Mouse (Mus musculus): Measurements from ENCODE around the gene Gpr107. TPM values are rescaled to one million over a fixed set of nuclear protein-coding genes. Genes with fewer than 3 reads are reported as not detected.
"Not testable (repeated sequence)": the region's sequence is repeated elsewhere in the genome, so short reads cannot be mapped to it uniquely, and the experiment has no call there.

Gpr107 gene
- polyA plus RNA-seq, 1 experiment from 2014 or later = 28.4 TPM

- WGBS = 90% methylated on average over 10 of the region's 10 CpGs
- no peak overlapping the region for H3K9ac ChIP-seq (ENCODE audit: low read length)
These were observed 8.2 kb downstream of the Gpr107 start for GRCm38 (mm10) chr2:31160147-31160920.

DNA sequence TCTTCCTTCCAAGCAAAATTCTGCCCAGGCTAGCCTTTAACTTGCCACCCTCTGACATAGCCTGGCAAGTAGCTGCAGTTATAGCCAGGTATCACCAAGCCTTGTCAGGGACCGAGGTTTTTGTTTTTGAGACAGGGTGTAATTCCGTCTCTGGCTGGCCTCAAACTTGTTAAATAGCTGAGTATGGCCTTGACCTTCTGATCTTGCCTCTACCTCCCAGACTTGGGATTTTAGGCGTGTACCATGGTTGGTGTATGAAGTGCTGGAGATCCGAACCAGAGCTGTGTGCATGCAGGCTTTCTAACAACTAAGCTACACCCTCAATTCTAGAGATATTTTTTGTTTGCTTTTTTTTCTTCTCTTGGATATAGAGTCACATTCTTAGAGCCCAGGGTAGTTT lies 9.5 kb downstream of the Gpr107 start:
- DNase-seq (ENCODE audit: low spot score) = no peak
- peaks cover 5% of the 10 kb centered on the region; the same call in 1 of the 2 replicates for H3K4me1 ChIP-seq (ENCODE audit: control insufficient read depth, insufficient read depth, low read length)
- no peaks in the 10 kb centered on the region for H3K27me3 ChIP-seq (ENCODE audit: control insufficient read depth, insufficient read depth, low read length)
- WGBS = 86% methylated on average over 4 of the region's 4 CpGs
- no peak overlapping the region for H3K4me2 ChIP-seq (ENCODE audit: low read depth)
- H3K9ac ChIP-seq (ENCODE audit: low read length) = no peak overlapping the region
- peaks cover 1% of the 10 kb centered on the region for H3K36me3 ChIP-seq (ENCODE audit: control insufficient read depth, insufficient read depth, low read length)
- H3K4me3 ChIP-seq (ENCODE audit: low read depth, low read length) = no peak overlapping the region
- ATAC-seq (ENCODE audit: insufficient read depth, low FRiP score, low TSS enrichment) = no peak
- no peak overlapping the region for H3K27ac ChIP-seq (ENCODE audit: low read depth, low read length)
- no peaks in the 10 kb centered on the region for H3K9me3 ChIP-seq (ENCODE audit: control insufficient read depth, low read length)

More at GRCm38 (mm10) chr2:31160147-31160920, 8.2 kb downstream of the Gpr107 start:
- Histone ChIP-seq H3K27ac (ENCODE audit: low read depth, low read length) (no peak overlapping the region), H3K36me3 (ENCODE audit: control insufficient read depth, insufficient read depth, low read length) (no peaks in the 10 kb centered on the region; the same call in 1 of the 2 replicates), H3K4me3 (ENCODE audit: low read depth, low read length) (no peak overlapping the region), H3K9me3 (ENCODE audit: control insufficient read depth, low read length) (no peaks in the 10 kb centered on the region), H3K27me3 (ENCODE audit: control insufficient read depth, insufficient read depth, low read length) (no peaks in the 10 kb centered on the region), H3K4me2 (ENCODE audit: low read depth) (no peak overlapping the region), H3K4me1 (ENCODE audit: control insufficient read depth, insufficient read depth, low read length) (peaks cover 2% of the 10 kb centered on the region; the same call in 1 of the 2 replicates)
- ATAC-seq (ENCODE audit: insufficient read depth, low FRiP score, low TSS enrichment) = no peak
- DNase-seq (ENCODE audit: low spot score) = no peak

DNA sequence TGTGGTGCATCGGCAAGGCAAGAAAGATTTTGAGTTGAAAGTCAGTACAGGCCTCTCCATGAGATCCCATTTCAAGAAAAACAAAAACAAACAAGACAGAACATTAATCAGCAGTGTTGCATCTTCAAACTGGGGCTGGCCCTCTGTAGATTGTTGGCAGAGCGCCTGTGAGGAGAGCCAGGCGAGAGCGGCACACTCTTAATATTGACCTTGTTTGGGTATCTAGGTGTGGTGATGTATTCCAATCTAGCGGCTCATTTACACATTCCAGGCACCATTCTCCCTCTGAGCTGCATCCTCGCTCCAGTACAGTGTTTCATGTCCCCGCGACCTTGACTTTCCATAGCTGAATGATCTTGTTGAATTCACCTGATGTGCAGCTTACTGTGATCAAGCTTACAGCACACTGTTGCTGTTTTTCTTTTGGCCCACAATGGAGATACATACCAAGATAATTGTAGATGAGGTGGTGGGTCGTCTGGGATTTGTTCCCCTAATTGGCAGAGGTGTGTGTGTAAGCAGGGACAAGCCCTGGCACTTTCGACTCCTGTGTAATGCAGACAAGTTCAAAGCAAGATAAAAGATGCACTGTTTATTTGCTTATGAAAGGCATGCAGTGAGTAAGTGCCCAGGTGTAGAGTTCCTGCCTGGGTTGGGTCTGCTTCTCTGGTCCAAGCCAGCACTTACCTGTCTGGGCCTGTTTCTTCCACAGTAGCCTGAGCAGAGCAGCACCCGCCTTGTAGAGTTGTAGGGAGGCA lies 11.4 kb downstream of the Gpr107 start:
- H3K27ac ChIP-seq (ENCODE audit: low read depth, low read length) = no peak overlapping the region
- no peaks in the 10 kb centered on the region for H3K27me3 ChIP-seq (ENCODE audit: control insufficient read depth, insufficient read depth, low read length)
- no peak overlapping the region for H3K9ac ChIP-seq (ENCODE audit: low read length)
- DNase-seq (ENCODE audit: low spot score) (no peak), ATAC-seq (ENCODE audit: insufficient read depth, low FRiP score, low TSS enrichment) (no peak)
- peaks cover 2% of the 10 kb centered on the region for H3K36me3 ChIP-seq (ENCODE audit: control insufficient read depth, insufficient read depth, low read length)
- H3K9me3 ChIP-seq (ENCODE audit: control insufficient read depth, low read length) = no peaks in the 10 kb centered on the region
- H3K4me3 ChIP-seq (ENCODE audit: low read depth, low read length) = no peak overlapping the region
- 80% methylated on average over 11 of the region's 11 CpGs for WGBS
- H3K4me2 ChIP-seq (ENCODE audit: low read depth) = no peak overlapping the region
- peaks cover 5% of the 10 kb centered on the region; the same call in 1 of the 2 replicates for H3K4me1 ChIP-seq (ENCODE audit: control insufficient read depth, insufficient read depth, low read length)

DNA sequence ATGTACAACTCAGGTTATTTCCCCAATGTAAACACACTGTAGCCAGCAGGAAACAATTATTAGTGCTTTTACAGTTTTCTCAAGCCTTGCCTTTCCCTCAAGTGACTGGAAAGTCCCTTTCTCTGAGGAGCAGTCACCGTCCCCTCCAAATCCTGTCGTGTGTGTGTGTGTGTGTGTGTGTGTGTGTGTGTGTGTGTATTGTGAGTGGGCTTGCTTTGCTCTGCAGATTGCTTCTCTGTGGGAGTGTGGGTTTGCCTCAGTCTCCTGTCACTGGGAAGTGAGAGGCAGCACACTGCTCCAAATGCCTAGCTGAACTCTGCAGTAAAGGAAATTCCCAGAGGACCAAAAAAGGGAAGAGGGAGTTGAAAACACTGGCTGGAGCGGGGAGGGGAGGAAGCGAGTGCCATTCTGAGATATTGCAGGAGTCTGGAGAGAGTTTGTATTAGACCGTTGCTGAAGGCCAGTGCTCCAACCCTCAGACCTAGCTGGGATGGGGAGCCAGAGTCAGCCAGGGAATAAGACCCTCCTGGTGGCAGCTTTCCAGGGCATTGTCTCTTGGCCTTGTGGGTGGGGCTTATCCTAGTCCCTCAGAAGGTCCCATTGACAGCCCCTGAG lies 12.8 kb downstream of the Gpr107 start:
- peaks cover 7% of the 10 kb centered on the region for H3K36me3 ChIP-seq (ENCODE audit: control insufficient read depth, insufficient read depth, low read length)

GRCm38 (mm10) chr2:31165529-31165928 lies 13.4 kb downstream of the Gpr107 start:
- Histone ChIP-seq H3K27ac (ENCODE audit: low read depth, low read length) (no peak overlapping the region), H3K4me3 (ENCODE audit: low read depth, low read length) (no peak overlapping the region), H3K9ac (ENCODE audit: low read length) (no peak overlapping the region), H3K9me3 (ENCODE audit: control insufficient read depth, low read length) (no peaks in the 10 kb centered on the region), H3K27me3 (ENCODE audit: control insufficient read depth, insufficient read depth, low read length) (no peaks in the 10 kb centered on the region), H3K4me1 (ENCODE audit: control insufficient read depth, insufficient read depth, low read length) (peaks cover 5% of the 10 kb centered on the region; the same call in 1 of the 2 replicates), H3K36me3 (ENCODE audit: control insufficient read depth, insufficient read depth, low read length) (peaks cover 10% of the 10 kb centered on the region), H3K4me2 (ENCODE audit: low read depth) (no peak overlapping the region)
- WGBS = 70% methylated on average over 4 of the region's 4 CpGs
- DNase-seq (ENCODE audit: low spot score) (no peak), ATAC-seq (ENCODE audit: insufficient read depth, low FRiP score, low TSS enrichment) (no peak)

More for the DNA sequence above, 12.8 kb downstream of the Gpr107 start:
- Histone ChIP-seq H3K9ac (ENCODE audit: low read length) (no peak overlapping the region), H3K4me1 (ENCODE audit: control insufficient read depth, insufficient read depth, low read length) (peaks cover 5% of the 10 kb centered on the region; the same call in 1 of the 2 replicates), H3K27me3 (ENCODE audit: control insufficient read depth, insufficient read depth, low read length) (no peaks in the 10 kb centered on the region), H3K4me2 (ENCODE audit: low read depth) (no peak overlapping the region), H3K27ac (ENCODE audit: low read depth, low read length) (no peak overlapping the region), H3K9me3 (ENCODE audit: control insufficient read depth, low read length) (no peaks in the 10 kb centered on the region), H3K4me3 (ENCODE audit: low read depth, low read length) (no peak overlapping the region)
- 59% methylated on average over 5 of the region's 5 CpGs for WGBS
- DNase-seq (ENCODE audit: low spot score) (no peak), ATAC-seq (ENCODE audit: insufficient read depth, low FRiP score, low TSS enrichment) (no peak)

GRCm38 (mm10) chr2:31167571-31167970 lies 15.5 kb downstream of the Gpr107 start:
- not testable (repeated sequence) for H3K4me2 ChIP-seq (ENCODE audit: low read depth); H3K27me3 ChIP-seq (ENCODE audit: control insufficient read depth, insufficient read depth, low read length); H3K4me1 ChIP-seq (ENCODE audit: control insufficient read depth, insufficient read depth, low read length); H3K4me3 ChIP-seq (ENCODE audit: low read depth, low read length); DNase-seq (ENCODE audit: low spot score); H3K27ac ChIP-seq (ENCODE audit: low read depth, low read length); ATAC-seq (ENCODE audit: insufficient read depth, low FRiP score, low TSS enrichment); H3K9me3 ChIP-seq (ENCODE audit: control insufficient read depth, low read length); H3K9ac ChIP-seq (ENCODE audit: low read length)
- H3K36me3 ChIP-seq (ENCODE audit: control insufficient read depth, insufficient read depth, low read length) = peaks cover 17% of the 10 kb centered on the region
- 93% methylated on average over 2 of the region's 2 CpGs for WGBS

- H3K4me3 ChIP-seq (ENCODE audit: low read depth, low read length) = no peak overlapping the region
- no peaks in the 10 kb centered on the region for H3K27me3 ChIP-seq (ENCODE audit: control insufficient read depth, insufficient read depth, low read length)
- no peak overlapping the region for H3K4me2 ChIP-seq (ENCODE audit: low read depth)
- WGBS = 86% methylated on average over 10 of the region's 10 CpGs
- no peaks in the 10 kb centered on the region for H3K9me3 ChIP-seq (ENCODE audit: control insufficient read depth, low read length)
- H3K4me1 ChIP-seq (ENCODE audit: control insufficient read depth, insufficient read depth, low read length) = peaks cover 5% of the 10 kb centered on the region; the same call in 1 of the 2 replicates
- peaks cover 24% of the 10 kb centered on the region for H3K36me3 ChIP-seq (ENCODE audit: control insufficient read depth, insufficient read depth, low read length)
- H3K9ac ChIP-seq (ENCODE audit: low read length) = no peak overlapping the region
- H3K27ac ChIP-seq (ENCODE audit: low read depth, low read length) = no peak overlapping the region
- ATAC-seq (ENCODE audit: insufficient read depth, low FRiP score, low TSS enrichment) (no peak), DNase-seq (ENCODE audit: low spot score) (no peak)
These were observed 16.9 kb downstream of the Gpr107 start for GRCm38 (mm10) chr2:31169001-31169400.

GRCm38 (mm10) chr2:31170164-31170563 lies 18.0 kb downstream of the Gpr107 start:
- Histone ChIP-seq H3K36me3 (ENCODE audit: control insufficient read depth, insufficient read depth, low read length) (peaks cover 24% of the 10 kb centered on the region), H3K27me3 (ENCODE audit: control insufficient read depth, insufficient read depth, low read length) (no peaks in the 10 kb centered on the region), H3K9me3 (ENCODE audit: control insufficient read depth, low read length) (no peaks in the 10 kb centered on the region), H3K9ac (ENCODE audit: low read length) (no peak overlapping the region), H3K4me2 (ENCODE audit: low read depth) (no peak overlapping the region), H3K4me1 (ENCODE audit: control insufficient read depth, insufficient read depth, low read length) (peaks cover 4% of the 10 kb centered on the region; the same call in 1 of the 2 replicates), H3K4me3 (ENCODE audit: low read depth, low read length) (no peak overlapping the region), H3K27ac (ENCODE audit: low read depth, low read length) (no peak overlapping the region)
- DNase-seq (ENCODE audit: low spot score) (no peak), ATAC-seq (ENCODE audit: insufficient read depth, low FRiP score, low TSS enrichment) (no peak)
- WGBS = 94% methylated on average over 6 of the region's 6 CpGs

Data from neural tube, embryonic 11.5 days (tissue).